Mouse (Mus musculus): ENCODE data around the gene Vars. TPM values are rescaled to one million over a fixed set of nuclear protein-coding genes. Genes with fewer than 3 reads are reported as not detected.
A peak's percentile ranks its signal among the peaks of the same experiment; 100 is the strongest.

Gene Vars
- polyA plus RNA-seq, 1 experiment: 182 TPM

DNA sequence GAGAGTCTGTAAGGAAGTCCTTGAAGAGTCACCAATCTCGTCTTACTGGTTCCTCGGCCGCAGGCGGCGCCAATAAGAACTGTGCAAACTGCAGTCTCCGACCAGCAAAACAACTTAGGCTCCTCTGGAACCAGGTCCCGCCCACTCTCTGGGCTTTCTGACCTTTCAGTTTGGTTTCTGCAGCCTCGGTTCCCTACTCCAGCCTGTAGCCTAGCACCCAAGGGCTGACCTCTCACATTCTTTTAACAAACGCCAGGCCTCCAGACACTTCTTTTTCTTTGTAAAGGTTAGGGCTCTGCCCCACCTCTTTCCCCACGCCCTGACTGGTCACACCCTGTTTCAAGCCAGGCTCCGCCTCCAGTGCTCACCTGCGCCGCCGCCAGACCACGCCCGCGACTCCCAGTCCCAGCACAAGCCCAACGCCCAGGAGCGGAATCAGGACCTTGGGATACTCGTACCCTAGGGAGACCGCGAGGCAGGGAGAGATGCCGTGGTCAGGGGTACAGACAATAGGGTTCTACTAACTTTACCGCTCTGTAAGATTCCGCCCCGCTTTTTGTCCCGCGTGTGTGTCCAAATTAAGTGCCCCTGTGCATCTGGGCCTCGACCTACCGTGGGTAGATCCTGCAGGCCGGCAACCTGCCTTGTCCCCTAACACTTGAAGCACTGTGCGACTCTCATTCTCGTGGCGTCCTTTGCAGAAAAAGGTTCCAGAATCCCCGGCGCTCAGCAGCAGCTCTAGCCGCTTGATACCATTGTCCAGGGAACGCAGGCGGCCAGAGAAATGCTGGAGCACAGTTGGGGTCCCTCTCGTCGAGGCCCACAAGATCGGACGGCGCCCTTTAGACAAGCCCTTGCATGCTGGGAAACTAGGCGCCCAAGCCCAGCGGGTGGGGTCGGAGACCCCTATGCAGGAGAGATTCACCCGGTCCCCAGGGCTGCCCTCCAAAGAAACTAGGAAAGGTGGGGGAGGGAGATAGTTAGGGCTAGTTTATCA is 64.5 kb downstream of the Vars start, which contains the start of gene Ly6g6c:
Gene Ly6g6c (plus strand): TSS at position 438 of the 997 bp plus-strand sequence.
- Histone ChIP-seq H3K27ac (ENCODE audit: insufficient read depth, low read depth, low read length) (peak within 1 kb of the TSS; percentile 83), H3K4me1 (ENCODE audit: control insufficient read depth, insufficient read depth, insufficient read length, low read length) (peaks cover 25% of the 10 kb centered on the region), H3K36me3 (ENCODE audit: control insufficient read depth, insufficient read depth, low read length) (no peaks in the 10 kb centered on the region), H3K27me3 (ENCODE audit: control insufficient read depth, insufficient read depth, low read length) (no peaks in the 10 kb centered on the region; the same call in 1 of the 2 replicates), H3K4me3 (ENCODE audit: low read depth, low read length) (peak within 1 kb of the TSS; percentile 60)
- TF ChIP-seq POLR2A (IDR thresholded peaks at IDR 0.05; ENCODE audit: low read depth, low read length): no peak; the same call in 1 of the 2 replicates
- TF ChIP-seq CTCF (IDR thresholded peaks at IDR 0.05; ENCODE audit: extremely low read depth, insufficient read length, insufficient replicate concordance, low read depth, low read length): no peak
- 5% methylated on average over 48 of the region's 48 CpGs for WGBS

Other genes with a start within 250 kb of the Vars start
- 0.18 and 0.67 TPM in 2 replicates for gene Cyp21a1, start 196.4 kb upstream of the Vars start, polyA plus RNA-seq (2012; rRNA removed)
- gene Stk19, start 164.0 kb upstream of the Vars start, polyA plus RNA-seq (2012; rRNA removed): 28.6 and 56.3 TPM in 2 replicates
- gene Dxo, start 164.0 kb upstream of the Vars start, polyA plus RNA-seq (2012; rRNA removed): 31.5 and 51.8 TPM in 2 replicates
- gene Skiv2l, start 150.8 kb upstream of the Vars start, polyA plus RNA-seq (2012; rRNA removed): 48.1 and 79.3 TPM in 2 replicates
- 7.8 and 18.3 TPM in 2 replicates for gene Nelfe, start 150.6 kb upstream of the Vars start, polyA plus RNA-seq (2012; rRNA removed)
- gene Cfb, start 138.5 kb upstream of the Vars start, polyA plus RNA-seq (2012; rRNA removed): 22.4 and 71.5 TPM in 2 replicates
- 2.9 and 6.8 TPM in 2 replicates for gene Zbtb12, start 121.5 kb upstream of the Vars start, polyA plus RNA-seq (2012; rRNA removed)
- not detected in 2 replicates for gene Gm20547, start 118.9 kb upstream of the Vars start, polyA plus RNA-seq (2012; rRNA removed)
- gene C2, start 102.7 kb upstream of the Vars start, polyA plus RNA-seq (2012; rRNA removed): 4.3 and 10.6 TPM in 2 replicates
- 101 and 242 TPM in 2 replicates for gene Ehmt2, start 102.5 kb upstream of the Vars start, polyA plus RNA-seq (2012; rRNA removed)
- 64.8 and 101 TPM in 2 replicates for gene Slc44a4, start 86.5 kb upstream of the Vars start, polyA plus RNA-seq (2012; rRNA removed)
- 21.2 and 68.8 TPM in 2 replicates for gene Neu1, start 69.7 kb upstream of the Vars start, polyA plus RNA-seq (2012; rRNA removed)
- 17.1 and 19.8 TPM in 2 replicates for gene Hspa1b, start 41.7 kb upstream of the Vars start, polyA plus RNA-seq (2012; rRNA removed)
- not detected in 2 replicates for gene Gm20481, start 31.1 kb upstream of the Vars start, polyA plus RNA-seq (2012; rRNA removed)
- 8.9 and 9.3 TPM in 2 replicates for gene Hspa1a, start 28.8 kb upstream of the Vars start, polyA plus RNA-seq (2012; rRNA removed)
- 0.06 and 0.14 TPM in 2 replicates for gene Hspa1l, start 28.3 kb upstream of the Vars start, polyA plus RNA-seq (2012; rRNA removed)
- 51.7 and 82.1 TPM in 2 replicates for gene Lsm2, start 19.1 kb upstream of the Vars start, polyA plus RNA-seq (2012; rRNA removed)
- 0.82 and 1.2 TPM in 2 replicates for gene Vwa7, start 15.6 kb downstream of the Vars start, polyA plus RNA-seq (2012; rRNA removed)
- gene Sapcd1, start 27.0 kb downstream of the Vars start, polyA plus RNA-seq (2012; rRNA removed): 0.87 and 1.0 TPM in 2 replicates
- 2.2 and 2.3 TPM in 2 replicates for gene Msh5, start 45.8 kb downstream of the Vars start, polyA plus RNA-seq (2012; rRNA removed)
- gene Clic1, start 49.0 kb downstream of the Vars start, polyA plus RNA-seq (2012; rRNA removed): 134 and 219 TPM in 2 replicates
- gene Ddah2, start 58.0 kb downstream of the Vars start, polyA plus RNA-seq (2012; rRNA removed): 8.5 and 14.5 TPM in 2 replicates
- 9.3 and 9.9 TPM in 2 replicates for gene Ly6g6c, start 64.4 kb downstream of the Vars start, polyA plus RNA-seq (2012; rRNA removed)
- gene Mpig6b, start 65.2 kb downstream of the Vars start, polyA plus RNA-seq (2012; rRNA removed): 0.28 and 0.39 TPM in 2 replicates
- gene Ly6g6e, start 75.9 kb downstream of the Vars start, polyA plus RNA-seq (2012; rRNA removed): 1.3 and 19.4 TPM in 2 replicates
- gene Ly6g6d, start 77.1 kb downstream of the Vars start, polyA plus RNA-seq (2012; rRNA removed): 7.2 and 10.7 TPM in 2 replicates
- gene Ly6g6f, start 84.6 kb downstream of the Vars start, polyA plus RNA-seq (2012; rRNA removed): 1.2 and 3.8 TPM in 2 replicates
- gene Abhd16a, start 88.3 kb downstream of the Vars start, polyA plus RNA-seq (2012; rRNA removed): 114 and 183 TPM in 2 replicates
- not detected in 2 replicates for gene Ly6g5c, start 107.3 kb downstream of the Vars start, polyA plus RNA-seq (2012; rRNA removed)
- gene Ly6g5b, start 114.4 kb downstream of the Vars start, polyA plus RNA-seq (2012; rRNA removed): 0.76 and 1.4 TPM in 2 replicates
- gene Gpank1, start 120.5 kb downstream of the Vars start, polyA plus RNA-seq (2012; rRNA removed): 10.5 and 25.3 TPM in 2 replicates
- gene Csnk2b, start 121.1 kb downstream of the Vars start, polyA plus RNA-seq (2012; rRNA removed): 226 and 448 TPM in 2 replicates
- gene D17H6S53E, start 125.4 kb downstream of the Vars start, polyA plus RNA-seq (2012; rRNA removed): 6.9 and 16.2 TPM in 2 replicates
- gene Apom, start 131.1 kb downstream of the Vars start, polyA plus RNA-seq (2012; rRNA removed): 0.15 and 0.25 TPM in 2 replicates
- gene Bag6, start 134.2 kb downstream of the Vars start, polyA plus RNA-seq (2012; rRNA removed): 93.6 and 184 TPM in 2 replicates
- gene Prrc2a, start 163.9 kb downstream of the Vars start, polyA plus RNA-seq (2012; rRNA removed): 177 and 352 TPM in 2 replicates
- gene Aif1, start 175.1 kb downstream of the Vars start, polyA plus RNA-seq (2012; rRNA removed): 0.36 and 1.6 TPM in 2 replicates
- gene Lst1, start 187.5 kb downstream of the Vars start, polyA plus RNA-seq (2012; rRNA removed): 11.5 and 18.8 TPM in 2 replicates
- 26.2 and 32.9 TPM in 2 replicates for gene Ltb, start 193.5 kb downstream of the Vars start, polyA plus RNA-seq (2012; rRNA removed)
- gene Tnf, start 201.0 kb downstream of the Vars start, polyA plus RNA-seq (2012; rRNA removed): 0.94 and 1.8 TPM in 2 replicates
- gene Lta, start 204.4 kb downstream of the Vars start, polyA plus RNA-seq (2012; rRNA removed): 0.47 and 0.66 TPM in 2 replicates
- 0.22 TPM in 1 of 2 replicates, not detected in the other for gene Gm16181, start 219.8 kb downstream of the Vars start, polyA plus RNA-seq (2012; rRNA removed)
- 1.0 and 2.8 TPM in 2 replicates for gene Atp6v1g2, start 232.7 kb downstream of the Vars start, polyA plus RNA-seq (2012; rRNA removed)
- gene Nfkbil1, start 234.8 kb downstream of the Vars start, polyA plus RNA-seq (2012; rRNA removed): 13.7 and 36.3 TPM in 2 replicates
- 95.6 and 194 TPM in 2 replicates for gene Ddx39b, start 240.8 kb downstream of the Vars start, polyA plus RNA-seq (2012; rRNA removed)

Measured in small intestine, adult 2 months (tissue).